Mouse (Mus musculus) embryonic facial prominence, embryonic 11.5 days (tissue): ENCODE measurements around the gene Cplx2. TPM values are rescaled to one million over a fixed set of nuclear protein-coding genes. Genes with fewer than 3 reads are reported as not detected.
A peak's percentile ranks its signal among the peaks of the same experiment; 100 is the strongest.

Experiments
- ATAC-seq: fragments of 200-750 bp; cut with Nextera tagmentation; replicated peaks from 2 replicates; pipeline ENCODE4 v1.8.0; 2017; ENCODE audit warnings: low read depth; ENCODE audit not compliant: insufficient number of reproducible peaks, low FRiP score, low TSS enrichment
- DNase-seq: peaks from one replicate; pipeline ENCODE4 v3.0.0-alpha.2; 2015; ENCODE audit warnings: low spot score
- H3K27ac ChIP-seq: fragments of 300-500 bp; sonication (generic); replicated peaks from 2 replicates; pipeline ENCODE4 v1.5.1; 2014; ENCODE audit warnings: mild to moderate bottlenecking, low read depth, low read length, control low read depth
- H3K27me3 ChIP-seq: fragments of 300-500 bp; sonication (generic); 2 replicates; pipeline ENCODE4 v1.6.1; 2014; ENCODE audit warnings: mild to moderate bottlenecking, low read length, moderate library complexity, mixed read lengths; ENCODE audit not compliant: control insufficient read depth, insufficient read depth
- H3K36me3 ChIP-seq: fragments of 300-500 bp; sonication (generic); replicated peaks from 2 replicates; pipeline ENCODE4 v1.6.1; 2014; ENCODE audit warnings: low read depth, mild to moderate bottlenecking, low read length, moderate library complexity, mixed read lengths; ENCODE audit not compliant: control insufficient read depth, insufficient read depth
- H3K4me1 ChIP-seq: fragments of 300-500 bp; sonication (generic); 2 replicates; pipeline ENCODE4 v1.6.1; 2014; ENCODE audit warnings: low read length, mixed read lengths; ENCODE audit not compliant: control insufficient read depth, insufficient read depth
- H3K4me2 ChIP-seq: fragments of 300-500 bp; sonication (generic); 2 replicates; pipeline ENCODE4 v1.6.1; 2014; ENCODE audit warnings: low read depth, mild to moderate bottlenecking, control low read depth, low read length, moderate library complexity
- H3K4me3 ChIP-seq: fragments of 300-500 bp; sonication (generic); 2 replicates; pipeline ENCODE4 v1.5.1; 2014; ENCODE audit warnings: low read depth, low read length, control low read depth
- H3K9ac ChIP-seq: fragments of 300-500 bp; sonication (generic); replicated peaks from 2 replicates; pipeline ENCODE4 v1.6.1; 2014; ENCODE audit warnings: mild to moderate bottlenecking, control low read depth, low read length
- H3K9me3 ChIP-seq: fragments of 300-500 bp; sonication (generic); replicated peaks from 2 replicates; pipeline ENCODE4 v1.6.1; 2016; ENCODE audit warnings: mild to moderate bottlenecking, low read length, inconsistent platforms, mixed read lengths; ENCODE audit not compliant: control insufficient read depth
- WGBS: fragments of 180-500 bp; shearing (Covaris S2); extraction: QIAGEN DNeasy Blood & Tissue Kit; methylation state at CpG from one replicate; pipeline ENCODE4 v1.1.7; 2014; 5-methylcytosine and 5-hydroxymethylcytosine counted together
- polyA plus RNA-seq: library from polyadenylated mRNA; unstranded; fragments of >200 nt; fragmentation: Nextera tagmentation; extraction: Ambion mirVana; gene quantifications from 2 replicates; pipeline ENCODE4 v1.2.1, GENCODE M21; 2014

Cplx2 gene
- polyA plus RNA-seq, 1 experiment from 2014 or later, result 6.9 TPM

DNA sequence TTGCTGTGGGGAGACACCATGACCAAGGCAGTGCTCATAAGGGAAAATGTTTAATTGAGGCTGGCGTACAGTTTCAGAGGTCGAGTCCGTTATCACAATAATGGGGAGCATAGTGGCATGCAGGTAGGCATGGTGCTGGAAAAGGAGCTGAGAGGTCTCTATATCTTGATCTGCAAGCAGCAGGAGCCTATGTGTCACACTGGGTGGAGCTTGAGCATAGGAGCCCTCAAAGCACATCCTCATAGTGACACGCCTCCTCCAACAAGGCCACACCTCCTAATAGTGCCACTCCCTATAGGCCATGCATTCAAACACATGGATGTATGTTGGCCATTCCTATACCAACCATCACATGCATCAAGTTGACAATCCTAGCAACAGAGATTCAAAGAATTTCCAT, 43.9 kb downstream of the Cplx2 start:
- H3K27ac ChIP-seq, result no peak overlapping the region
- H3K4me1 ChIP-seq, result no peaks in the 10 kb centered on the region
- ATAC-seq, result no peak
- no peak overlapping the region for H3K4me2 ChIP-seq
- H3K4me3 ChIP-seq, result no peak overlapping the region
- WGBS, result 95% methylated on average over 4 of the region's 4 CpGs
- no peaks in the 10 kb centered on the region for H3K36me3 ChIP-seq
- no peak for DNase-seq
- H3K9ac ChIP-seq, result no peak overlapping the region
- H3K9me3 ChIP-seq, result no peaks in the 10 kb centered on the region
- no peaks in the 10 kb centered on the region for H3K27me3 ChIP-seq

DNA sequence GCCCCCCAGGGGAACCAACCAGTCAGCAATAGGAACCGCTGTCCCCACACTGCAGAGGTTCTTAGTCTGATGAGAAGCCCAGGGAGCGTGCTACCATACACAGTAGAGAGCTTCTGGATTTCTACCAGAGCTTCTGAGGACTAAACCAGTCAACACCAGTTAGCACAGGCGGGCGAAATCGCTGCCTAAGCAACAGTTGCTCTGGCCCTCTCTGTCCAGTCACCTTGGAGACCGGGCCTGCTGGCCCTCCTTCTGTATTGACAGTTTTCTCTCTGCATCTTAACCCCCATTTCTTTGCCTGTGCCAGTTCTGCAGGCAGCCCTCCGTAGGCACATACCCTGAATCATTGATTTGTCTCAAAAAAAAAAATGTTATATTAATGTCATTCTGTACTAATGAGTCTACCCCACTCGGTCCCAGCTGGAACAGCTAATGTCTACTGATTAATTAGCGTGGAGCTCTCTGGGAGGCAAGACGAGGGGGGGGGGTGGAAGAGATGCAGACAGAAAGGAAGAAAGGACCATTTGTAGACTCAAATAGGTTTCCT, 47.7 kb downstream of the Cplx2 start:
- ATAC-seq (no peak), DNase-seq (no peak)
- no peak overlapping the region for H3K4me2 ChIP-seq
- no peaks in the 10 kb centered on the region for H3K36me3 ChIP-seq
- no peak overlapping the region for H3K27ac ChIP-seq
- no peak overlapping the region for H3K9ac ChIP-seq
- no peaks in the 10 kb centered on the region for H3K9me3 ChIP-seq
- no peaks in the 10 kb centered on the region for H3K4me1 ChIP-seq
- no peaks in the 10 kb centered on the region for H3K27me3 ChIP-seq
- H3K4me3 ChIP-seq, result no peak overlapping the region
- 77% methylated on average over 10 of the region's 10 CpGs for WGBS

DNA sequence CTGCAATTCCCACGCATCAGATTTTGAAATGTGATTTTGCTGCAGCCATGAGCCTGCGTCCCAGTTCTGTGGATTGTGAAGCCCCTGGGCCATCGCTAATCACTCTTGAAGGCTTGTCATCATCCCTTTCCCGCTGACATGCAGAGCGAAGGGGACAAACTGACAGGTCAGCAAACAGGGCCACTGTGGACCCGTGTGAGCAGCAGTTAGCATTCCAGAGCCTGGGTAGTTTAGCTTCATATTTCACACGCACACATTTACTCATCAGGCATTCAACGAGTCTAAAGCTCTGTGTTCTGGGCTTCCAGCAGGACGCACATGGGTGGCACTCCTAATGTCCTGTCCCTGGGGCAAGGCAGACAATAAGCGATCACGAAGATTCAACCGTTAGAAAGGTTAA, 49.1 kb downstream of the Cplx2 start:
- Histone ChIP-seq H3K9ac (no peak overlapping the region), H3K27me3 (no peaks in the 10 kb centered on the region), H3K4me3 (no peak overlapping the region), H3K27ac (no peak overlapping the region), H3K36me3 (no peaks in the 10 kb centered on the region), H3K4me2 (no peak overlapping the region), H3K4me1 (no peaks in the 10 kb centered on the region), H3K9me3 (no peaks in the 10 kb centered on the region)
- 73% methylated on average over 12 of the region's 12 CpGs for WGBS
- DNase-seq (no peak), ATAC-seq (no peak)

DNA sequence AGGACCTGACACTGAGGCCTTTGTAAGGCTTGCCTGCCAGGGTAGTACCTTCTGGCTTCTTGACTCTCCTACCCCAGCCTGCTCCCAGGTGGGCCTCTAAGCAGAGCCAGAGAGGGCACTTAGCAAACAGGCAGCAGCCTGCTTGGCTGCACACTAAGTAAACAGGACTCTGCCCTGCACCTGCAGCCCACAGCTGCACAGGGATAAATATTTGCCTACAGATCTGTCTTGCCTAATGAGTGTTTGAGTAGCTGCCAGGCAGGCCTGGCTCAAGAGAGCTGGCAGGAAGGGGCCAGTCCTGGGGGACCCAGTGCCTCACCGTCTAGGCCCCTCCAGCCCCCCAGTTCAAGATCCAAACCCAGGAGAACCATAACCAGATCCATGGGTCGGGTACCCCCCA, 54.1 kb downstream of the Cplx2 start:
- Histone ChIP-seq H3K27me3 (no peaks in the 10 kb centered on the region), H3K27ac (no peak overlapping the region), H3K4me3 (no peak overlapping the region), H3K9ac (no peak overlapping the region), H3K4me1 (no peaks in the 10 kb centered on the region), H3K4me2 (no peak overlapping the region), H3K36me3 (no peaks in the 10 kb centered on the region), H3K9me3 (no peaks in the 10 kb centered on the region)
- DNase-seq (peak; percentile 37), ATAC-seq (peak; percentile 39; the same call in 1 of the 2 replicates)
- WGBS, result 35% methylated on average over 2 of the region's 2 CpGs

DNA sequence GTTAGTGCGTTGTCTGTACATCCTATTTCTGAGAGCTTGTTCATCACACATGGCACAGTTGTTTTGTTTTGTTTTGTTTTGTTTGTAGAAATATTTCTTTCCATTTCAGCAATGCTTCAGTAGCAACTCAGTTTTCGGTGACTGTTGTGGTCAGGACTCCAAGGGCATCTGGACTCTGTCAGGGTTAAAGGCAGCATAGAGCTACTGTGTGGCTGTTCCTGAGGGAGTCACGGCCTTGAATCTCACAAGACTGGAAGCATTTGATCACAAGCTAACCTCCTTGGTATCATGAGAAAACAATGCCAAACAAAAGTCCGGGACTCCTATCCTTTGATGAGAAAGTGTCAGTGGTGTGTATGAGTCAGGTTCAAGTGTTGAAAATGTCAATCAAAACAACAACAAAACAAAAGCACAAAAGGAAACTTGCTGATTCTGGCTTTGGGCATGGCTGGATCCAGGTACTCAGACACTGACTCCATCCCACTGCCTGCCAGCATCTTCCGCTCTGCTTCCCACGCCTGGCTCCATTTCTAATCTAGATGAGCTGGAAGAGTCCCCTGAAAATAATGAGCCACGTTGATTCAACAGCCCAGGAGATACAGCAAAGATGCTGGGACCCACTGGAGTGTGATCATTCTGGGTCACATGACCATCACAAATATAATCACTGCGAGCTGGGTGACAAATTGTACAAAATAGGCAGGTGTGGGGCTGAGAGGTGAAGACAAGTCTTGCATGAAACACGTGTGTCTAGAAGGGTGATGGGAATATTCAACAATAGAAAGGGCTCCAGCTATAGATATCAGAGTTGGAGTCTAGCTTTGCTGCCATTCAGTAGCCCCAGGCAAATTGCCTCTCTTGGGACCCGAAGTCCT, 55.9 kb downstream of the Cplx2 start:
- H3K4me1 ChIP-seq, result no peaks in the 10 kb centered on the region
- no peaks in the 10 kb centered on the region for H3K9me3 ChIP-seq
- no peak overlapping the region for H3K4me3 ChIP-seq
- H3K9ac ChIP-seq, result no peak overlapping the region
- no peak overlapping the region for H3K4me2 ChIP-seq
- no peaks in the 10 kb centered on the region for H3K27me3 ChIP-seq
- 77% methylated on average over 10 of the region's 10 CpGs for WGBS
- DNase-seq (no peak), ATAC-seq (no peak)
- no peak overlapping the region for H3K27ac ChIP-seq
- H3K36me3 ChIP-seq, result no peaks in the 10 kb centered on the region

DNA sequence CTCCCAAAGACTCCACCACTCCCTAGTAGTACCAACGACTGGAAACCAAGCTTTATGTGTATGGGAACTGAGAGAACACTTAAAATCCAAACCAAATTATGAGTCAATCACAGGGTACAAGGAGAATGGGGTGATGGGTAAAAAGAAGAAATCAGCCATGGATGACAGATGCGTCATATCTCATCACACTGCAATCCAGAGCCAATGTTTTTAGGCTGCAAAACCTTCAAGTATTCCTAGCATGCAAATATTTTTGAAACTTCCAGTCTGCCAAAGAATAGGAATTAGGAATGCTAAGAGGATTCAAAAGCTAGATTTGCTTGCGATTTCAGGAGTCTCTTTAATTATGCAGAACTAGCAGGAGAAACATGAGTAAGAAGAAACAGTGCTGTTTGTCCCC, 57.6 kb downstream of the Cplx2 start:
- WGBS, result 82% methylated on average over 3 of the region's 3 CpGs
- H3K27me3 ChIP-seq, result no peaks in the 10 kb centered on the region
- H3K36me3 ChIP-seq, result no peaks in the 10 kb centered on the region
- no peak overlapping the region for H3K9ac ChIP-seq
- H3K27ac ChIP-seq, result no peak overlapping the region
- ATAC-seq, result no peak
- H3K4me3 ChIP-seq, result no peak overlapping the region
- H3K4me1 ChIP-seq, result no peaks in the 10 kb centered on the region
- no peaks in the 10 kb centered on the region for H3K9me3 ChIP-seq
- no peak for DNase-seq
- H3K4me2 ChIP-seq, result no peak overlapping the region

DNA sequence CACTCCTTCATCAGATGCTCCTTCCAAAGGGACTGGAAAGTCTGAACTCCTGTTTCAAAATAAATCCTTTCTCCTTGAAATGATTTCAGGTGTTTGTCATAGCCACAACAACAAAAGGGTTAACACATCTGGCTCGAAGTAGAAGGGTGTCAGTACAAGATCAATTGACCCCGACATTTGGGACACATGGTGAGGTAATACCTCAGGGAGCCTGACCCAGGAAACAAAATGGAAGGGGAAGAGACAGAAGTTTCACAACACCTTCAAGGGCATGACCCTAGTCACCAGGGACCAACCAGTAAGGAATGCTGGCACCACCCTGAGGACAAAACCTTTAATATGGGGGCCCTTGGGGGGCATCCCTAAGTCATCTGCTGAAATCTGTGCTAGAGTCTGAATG, 58.9 kb downstream of the Cplx2 start:
- H3K27ac ChIP-seq, result no peak overlapping the region
- H3K9me3 ChIP-seq, result no peaks in the 10 kb centered on the region
- H3K9ac ChIP-seq, result no peak overlapping the region
- H3K4me1 ChIP-seq, result no peaks in the 10 kb centered on the region
- no peaks in the 10 kb centered on the region for H3K36me3 ChIP-seq
- 59% methylated on average over 2 of the region's 2 CpGs for WGBS
- DNase-seq (no peak), ATAC-seq (no peak)
- H3K4me2 ChIP-seq, result no peak overlapping the region
- no peaks in the 10 kb centered on the region for H3K27me3 ChIP-seq
- H3K4me3 ChIP-seq, result no peak overlapping the region

DNA sequence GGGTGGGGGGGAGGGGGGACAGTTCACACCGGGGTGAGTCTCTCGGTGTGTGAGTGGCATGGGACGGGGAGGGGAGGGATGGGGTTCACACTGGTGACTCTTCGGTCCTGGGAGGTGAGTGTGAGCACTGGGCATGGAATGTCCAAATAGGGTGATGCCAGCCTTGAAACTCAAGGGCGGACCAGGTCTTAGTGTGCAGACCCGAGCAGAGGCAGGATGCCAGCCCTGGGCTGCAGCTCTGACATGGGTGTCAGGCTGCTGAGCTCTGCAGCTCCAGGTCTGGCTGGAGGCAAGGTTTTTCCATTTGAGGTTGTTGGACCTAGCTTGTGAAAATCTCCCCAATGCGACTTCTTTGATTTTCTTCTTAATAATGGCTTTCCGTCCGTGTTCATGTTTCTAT, 60.0 kb downstream of the Cplx2 start:
- no peak for DNase-seq
- Histone ChIP-seq H3K4me2 (no peak overlapping the region), H3K9ac (no peak overlapping the region), H3K27ac (no peak overlapping the region), H3K27me3 (no peaks in the 10 kb centered on the region), H3K4me1 (no peaks in the 10 kb centered on the region), H3K9me3 (no peaks in the 10 kb centered on the region), H3K36me3 (no peaks in the 10 kb centered on the region), H3K4me3 (no peak overlapping the region)
- WGBS, result 86% methylated on average over 9 of the region's 9 CpGs
- no peak for ATAC-seq
